Mouse (Mus musculus) urinary bladder, postnatal 14 days (tissue): ENCODE results near the gene Serpina3n.
"Not testable (repeated sequence)": the region's sequence is repeated elsewhere in the genome, so short reads cannot be mapped to it uniquely, and the experiment has no call there.

ENCODE experiments used
- DNase-seq: peaks from one replicate; pipeline ENCODE4 v3.0.0; 2021; ENCODE audit warnings: low spot score

The Serpina3n gene

GRCm38 (mm10) chr12:104406454-104406885 lies at the start of gene Serpina3n:
Gene Serpina3n, plus strand, starts transcription at chr12:104406729.
- no peak for DNase-seq

GRCm38 (mm10) chr12:104369986-104370385 lies 36.5 kb upstream of the Serpina3n start:
- DNase-seq, result no peak

DNA sequence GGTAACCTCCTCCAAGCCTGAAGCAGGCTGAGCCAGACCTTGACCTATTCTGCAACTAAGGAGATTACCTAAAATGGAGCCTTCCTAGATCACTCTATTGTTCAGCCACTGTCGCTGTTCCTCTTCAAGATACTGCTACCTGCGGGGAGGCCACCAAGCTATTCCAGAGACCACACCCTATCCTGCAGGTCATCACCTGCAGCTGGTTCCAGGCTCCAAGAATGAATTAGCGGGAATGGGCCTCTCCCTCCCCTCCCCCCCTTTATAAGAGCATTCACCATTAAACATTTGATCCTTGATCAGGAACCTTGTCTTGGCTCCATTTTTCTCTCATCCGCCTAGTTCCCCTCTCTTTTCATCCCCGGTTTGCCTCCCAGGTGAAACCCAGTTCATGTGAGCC lies 29.4 kb upstream of the Serpina3n start:
- DNase-seq, result not testable (repeated sequence)

GRCm38 (mm10) chr12:104378351-104378750 lies 28.2 kb upstream of the Serpina3n start:
- not testable (repeated sequence) for DNase-seq

- DNase-seq, result not testable (repeated sequence)
Observed at GRCm38 (mm10) chr12:104378815-104379214, 27.7 kb upstream of the Serpina3n start.

GRCm38 (mm10) chr12:104379856-104380255 lies 26.7 kb upstream of the Serpina3n start:
- no peak for DNase-seq

GRCm38 (mm10) chr12:104381071-104381604 lies 25.4 kb upstream of the Serpina3n start:
- DNase-seq, result not testable (repeated sequence)

DNA sequence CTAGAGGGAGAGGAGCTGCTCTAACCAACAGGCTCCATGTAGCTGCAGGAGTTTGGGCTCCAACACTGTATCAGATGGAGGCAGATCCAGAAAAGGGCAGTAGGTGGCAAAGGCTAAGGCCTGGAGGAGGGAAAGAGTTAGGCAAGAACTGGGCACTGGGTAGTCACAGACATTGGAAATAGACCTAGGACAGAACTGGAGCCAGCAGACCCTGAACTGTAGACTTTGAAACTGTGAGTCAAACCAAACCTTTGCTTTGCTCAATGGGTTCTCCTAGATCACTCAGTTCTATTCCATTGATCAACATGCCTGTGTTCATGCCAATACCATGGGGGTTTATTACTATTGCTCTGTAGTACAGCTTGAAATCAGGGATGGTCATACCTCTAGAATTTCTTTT lies 20.5 kb upstream of the Serpina3n start:
- DNase-seq, result not testable (repeated sequence)

- not testable (repeated sequence) for DNase-seq
Observed at GRCm38 (mm10) chr12:104386878-104387277, 19.7 kb upstream of the Serpina3n start.

DNA sequence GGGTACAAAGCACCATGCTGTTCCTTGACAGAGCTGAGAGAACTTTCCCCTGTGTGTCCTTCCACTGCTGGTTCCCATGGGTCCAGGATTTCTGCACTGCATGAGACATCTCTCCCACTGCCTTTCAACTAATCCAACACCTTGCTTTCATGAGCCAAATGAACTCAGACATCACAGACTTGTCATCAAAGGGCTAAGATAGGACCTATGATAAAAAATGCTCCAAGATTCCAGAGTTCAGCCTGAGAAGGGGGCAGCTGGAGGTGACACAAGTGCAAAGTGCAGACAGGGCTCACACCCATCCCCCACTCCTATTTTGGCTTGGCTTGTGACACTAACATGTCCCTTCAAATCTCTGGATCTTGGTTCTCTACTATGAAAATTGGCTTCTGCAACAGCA lies 18.1 kb upstream of the Serpina3n start:
- no peak for DNase-seq

DNA sequence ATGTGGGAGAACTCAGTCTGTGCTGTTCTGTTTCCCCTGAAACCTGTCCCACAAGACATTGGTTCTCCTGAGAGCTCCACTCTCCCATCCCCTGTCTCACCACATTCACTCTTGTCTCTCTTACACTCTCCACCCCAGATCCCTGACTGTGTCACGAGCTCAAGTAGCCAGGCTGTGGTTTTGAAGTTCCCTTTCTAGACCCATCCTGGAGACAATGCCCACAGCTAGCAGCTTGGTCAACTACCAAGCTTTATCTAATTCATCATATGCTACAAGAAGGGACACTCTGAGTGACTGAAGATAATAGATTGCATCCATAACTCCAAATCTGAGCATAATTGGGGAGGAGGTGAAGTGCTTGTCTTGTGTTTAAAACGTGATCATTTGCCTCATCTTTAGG lies 15.5 kb upstream of the Serpina3n start:
- DNase-seq, result not testable (repeated sequence)

- DNase-seq, result no peak
Observed at GRCm38 (mm10) chr12:104403968-104404367, 2.6 kb upstream of the Serpina3n start.

DNA sequence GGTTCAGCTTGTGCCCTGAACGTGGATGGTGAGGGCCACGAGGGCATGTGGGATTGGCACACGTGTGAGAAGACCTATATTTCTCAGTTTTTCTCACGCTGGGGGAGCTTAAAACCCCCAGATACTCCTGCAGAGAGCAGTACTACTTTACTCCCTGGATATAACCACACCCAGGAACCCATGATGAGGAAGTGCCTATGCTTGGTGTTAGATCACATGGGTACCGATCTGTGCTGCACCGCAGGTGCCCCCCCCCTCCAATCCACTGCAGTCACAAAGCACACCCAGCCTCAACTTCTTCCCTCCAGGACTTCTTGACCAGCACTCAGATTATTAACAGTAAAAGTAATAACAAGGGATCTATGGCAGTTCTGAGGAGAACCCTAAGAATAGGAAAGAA lies 6.0 kb downstream of the Serpina3n start:
- no peak for DNase-seq

- no peak for DNase-seq
Observed at GRCm38 (mm10) chr12:104414576-104414975, 8.0 kb downstream of the Serpina3n start.

GRCm38 (mm10) chr12:104415625-104416315 lies 9.2 kb downstream of the Serpina3n start:
- DNase-seq, result peak; percentile 65

- DNase-seq, result peak; percentile 85
Observed at GRCm38 (mm10) chr12:104418340-104419135, 12.0 kb downstream of the Serpina3n start.

GRCm38 (mm10) chr12:104419136-104419462 lies 12.6 kb downstream of the Serpina3n start:
- DNase-seq, result no peak

- DNase-seq, result peak; percentile 21
Observed at GRCm38 (mm10) chr12:104422615-104423392, 16.3 kb downstream of the Serpina3n start.

DNA sequence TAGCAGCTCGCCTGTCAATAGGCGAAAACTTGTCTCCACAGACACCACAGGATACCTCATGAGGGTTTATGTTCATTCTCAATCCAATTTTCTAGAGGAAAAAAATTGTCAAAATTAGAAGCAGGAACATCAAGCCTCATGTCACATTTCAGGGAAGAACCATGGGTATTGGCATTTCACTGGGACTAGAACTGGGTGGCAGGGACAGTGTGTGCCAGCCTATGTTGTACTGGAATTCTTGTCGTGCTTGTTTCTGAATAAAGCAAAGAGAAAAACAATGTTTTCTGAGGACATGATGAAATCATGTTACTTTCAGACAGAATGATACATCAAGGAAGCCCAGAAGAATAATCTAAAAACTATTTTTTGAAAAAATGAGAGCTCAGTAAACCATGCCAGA lies 19.1 kb downstream of the Serpina3n start:
- no peak for DNase-seq

DNA sequence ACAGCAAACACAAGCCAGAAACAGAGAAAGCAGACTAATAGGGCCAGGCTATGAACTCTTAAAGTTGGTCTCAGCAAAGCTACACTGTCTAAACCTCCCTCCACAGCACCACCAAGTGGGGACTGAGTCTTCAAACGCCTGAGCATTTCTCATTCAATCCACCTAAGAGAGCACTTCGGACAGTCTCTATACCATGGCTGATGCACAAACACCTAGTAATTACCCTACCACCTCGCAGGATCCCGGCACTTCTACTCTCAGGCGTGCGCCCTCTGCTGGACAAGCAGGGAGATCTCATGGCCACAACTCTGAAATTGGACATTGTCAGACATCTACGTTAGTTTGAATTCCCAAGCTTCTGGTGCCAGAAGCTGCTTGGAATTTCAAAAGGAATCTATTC lies 20.4 kb downstream of the Serpina3n start:
- DNase-seq, result peak; percentile 22

DNA sequence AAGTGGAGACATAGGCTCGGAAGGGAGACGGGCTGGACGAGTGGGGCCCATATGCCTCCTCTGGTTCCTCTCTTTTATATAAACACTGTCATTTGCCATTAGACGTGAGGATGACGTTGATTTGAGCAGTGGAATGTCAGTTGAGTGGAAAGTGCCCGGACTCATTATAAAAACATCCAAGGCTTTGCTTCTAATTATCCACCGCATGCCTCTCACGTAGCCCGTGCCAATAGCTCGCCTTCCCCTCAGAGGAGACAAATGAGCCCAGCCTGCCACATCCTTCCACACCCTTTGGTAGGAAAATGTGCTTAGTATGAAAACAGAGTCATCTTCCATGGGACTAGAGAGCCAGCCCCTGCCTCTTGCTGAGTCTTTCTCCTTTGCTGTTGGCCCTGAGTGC lies 24.8 kb downstream of the Serpina3n start:
- DNase-seq, result no peak

DNA sequence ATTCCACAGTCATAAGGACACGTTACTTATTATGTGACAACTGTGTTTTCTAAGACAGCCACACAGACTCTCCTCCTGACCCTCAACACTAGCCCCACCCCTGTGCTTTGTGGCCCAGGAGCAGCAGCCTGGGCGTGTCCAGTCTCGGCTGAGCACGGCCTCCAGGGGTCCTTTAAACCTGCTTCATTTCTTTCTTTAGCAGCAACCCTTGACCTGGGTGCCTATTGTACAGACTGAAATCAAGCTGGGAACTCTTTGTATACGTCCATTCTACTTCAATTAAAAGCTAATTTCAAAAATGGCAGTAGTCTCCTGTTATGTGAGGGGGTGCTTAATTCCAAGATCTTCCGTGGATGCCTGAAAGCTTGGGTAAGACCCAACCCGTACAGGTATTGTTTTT lies 26.7 kb downstream of the Serpina3n start:
- no peak for DNase-seq
